Mouse (Mus musculus): ENCODE measurements around the gene Notch1. TPM values are rescaled to one million over a fixed set of nuclear protein-coding genes. Genes with fewer than 3 reads are reported as not detected.

The Notch1 gene
- polyA plus RNA-seq, 1 experiment from 2014 or later, result 29.9 TPM

GRCm38 (mm10) chr2:26438373-26438772 lies 78.1 kb downstream of the Notch1 start:
- Histone ChIP-seq H3K9me3 (ENCODE audit: control insufficient read depth, low read length) (no peaks in the 10 kb centered on the region), H3K9ac (ENCODE audit: low read depth, low read length) (no peak overlapping the region), H3K4me2 (ENCODE audit: low read depth, low read length) (no peak overlapping the region), H3K27ac (replicated peaks; ENCODE audit: low read depth, low read length) (0 out of 2 replicates have a peak overlapping the region, but pooled peaks have one; percentile 48), H3K27me3 (replicated peaks; ENCODE audit: control insufficient read depth, insufficient read depth, low read length) (no peaks in the 10 kb centered on the region), H3K4me1 (ENCODE audit: control insufficient read depth, insufficient read depth, low read length) (peaks cover under 1% of the 10 kb centered on the region), H3K36me3 (ENCODE audit: control insufficient read depth, insufficient read depth, low read length) (peaks cover 82% of the 10 kb centered on the region), H3K4me3 (ENCODE audit: low read depth, low read length) (no peak overlapping the region)
- ATAC-seq (ENCODE audit: low read depth), result peak; percentile 71; the same call in 1 of the 2 replicates
- DNase-seq (ENCODE audit: low spot score), result peak; percentile 56
- WGBS, result 92% methylated on average over 6 of the region's 7 CpGs

GRCm38 (mm10) chr2:26437221-26437620 lies 79.2 kb downstream of the Notch1 start:
- WGBS, result 80% methylated on average over 4 of the region's 4 CpGs
- H3K4me2 ChIP-seq (ENCODE audit: low read depth, low read length), result no peak overlapping the region
- no peaks in the 10 kb centered on the region for H3K9me3 ChIP-seq (ENCODE audit: control insufficient read depth, low read length)
- DNase-seq (ENCODE audit: low spot score), result no peak
- peaks cover 94% of the 10 kb centered on the region for H3K36me3 ChIP-seq (ENCODE audit: control insufficient read depth, insufficient read depth, low read length)
- H3K4me1 ChIP-seq (ENCODE audit: control insufficient read depth, insufficient read depth, low read length), result no peaks in the 10 kb centered on the region
- H3K27ac ChIP-seq (replicated peaks; ENCODE audit: low read depth, low read length), result no peak overlapping the region
- H3K9ac ChIP-seq (ENCODE audit: low read depth, low read length), result no peak overlapping the region
- no peak for ATAC-seq (ENCODE audit: low read depth)
- H3K4me3 ChIP-seq (ENCODE audit: low read depth, low read length), result no peak overlapping the region
- no peaks in the 10 kb centered on the region for H3K27me3 ChIP-seq (replicated peaks; ENCODE audit: control insufficient read depth, insufficient read depth, low read length)

- Histone ChIP-seq H3K27me3 (replicated peaks; ENCODE audit: control insufficient read depth, insufficient read depth, low read length) (no peaks in the 10 kb centered on the region), H3K4me1 (ENCODE audit: control insufficient read depth, insufficient read depth, low read length) (no peaks in the 10 kb centered on the region), H3K4me3 (ENCODE audit: low read depth, low read length) (no peak overlapping the region), H3K9me3 (ENCODE audit: control insufficient read depth, low read length) (no peaks in the 10 kb centered on the region), H3K27ac (replicated peaks; ENCODE audit: low read depth, low read length) (no peak overlapping the region), H3K4me2 (ENCODE audit: low read depth, low read length) (no peak overlapping the region), H3K9ac (ENCODE audit: low read depth, low read length) (no peak overlapping the region), H3K36me3 (ENCODE audit: control insufficient read depth, insufficient read depth, low read length) (peaks cover 94% of the 10 kb centered on the region)
- DNase-seq (ENCODE audit: low spot score), result no peak
- 93% methylated on average over 7 of the region's 7 CpGs for WGBS
- ATAC-seq (ENCODE audit: low read depth), result no peak
Observed at GRCm38 (mm10) chr2:26434791-26435572, 81.5 kb downstream of the Notch1 start.

GRCm38 (mm10) chr2:26429851-26430250 lies 86.6 kb downstream of the Notch1 start:
- Histone ChIP-seq H3K9ac (ENCODE audit: low read depth, low read length) (no peak overlapping the region), H3K9me3 (ENCODE audit: control insufficient read depth, low read length) (no peaks in the 10 kb centered on the region), H3K27ac (replicated peaks; ENCODE audit: low read depth, low read length) (no peak overlapping the region), H3K4me3 (ENCODE audit: low read depth, low read length) (no peak overlapping the region), H3K27me3 (replicated peaks; ENCODE audit: control insufficient read depth, insufficient read depth, low read length) (no peaks in the 10 kb centered on the region), H3K4me2 (ENCODE audit: low read depth, low read length) (no peak overlapping the region), H3K36me3 (ENCODE audit: control insufficient read depth, insufficient read depth, low read length) (peaks cover 96% of the 10 kb centered on the region), H3K4me1 (ENCODE audit: control insufficient read depth, insufficient read depth, low read length) (no peaks in the 10 kb centered on the region)
- DNase-seq (ENCODE audit: low spot score) (no peak), ATAC-seq (ENCODE audit: low read depth) (no peak)
- 92% methylated on average over 5 of the region's 5 CpGs for WGBS

GRCm38 (mm10) chr2:26424541-26424940 lies 91.9 kb downstream of the Notch1 start:
- peaks cover 97% of the 10 kb centered on the region for H3K36me3 ChIP-seq (ENCODE audit: control insufficient read depth, insufficient read depth, low read length)
- no peak for DNase-seq (ENCODE audit: low spot score)
- H3K9me3 ChIP-seq (ENCODE audit: control insufficient read depth, low read length), result no peaks in the 10 kb centered on the region
- H3K27ac ChIP-seq (replicated peaks; ENCODE audit: low read depth, low read length), result no peak overlapping the region
- WGBS, result 91% methylated on average over 2 of the region's 2 CpGs
- no peak overlapping the region for H3K4me3 ChIP-seq (ENCODE audit: low read depth, low read length)
- no peak overlapping the region for H3K4me2 ChIP-seq (ENCODE audit: low read depth, low read length)
- ATAC-seq (ENCODE audit: low read depth), result no peak
- no peaks in the 10 kb centered on the region for H3K27me3 ChIP-seq (replicated peaks; ENCODE audit: control insufficient read depth, insufficient read depth, low read length)
- no peak overlapping the region for H3K9ac ChIP-seq (ENCODE audit: low read depth, low read length)
- no peaks in the 10 kb centered on the region for H3K4me1 ChIP-seq (ENCODE audit: control insufficient read depth, insufficient read depth, low read length)

GRCm38 (mm10) chr2:26423086-26423485 lies 93.4 kb downstream of the Notch1 start:
- Histone ChIP-seq H3K27ac (replicated peaks; ENCODE audit: low read depth, low read length) (no peak overlapping the region), H3K4me2 (ENCODE audit: low read depth, low read length) (no peak overlapping the region), H3K27me3 (replicated peaks; ENCODE audit: control insufficient read depth, insufficient read depth, low read length) (no peaks in the 10 kb centered on the region), H3K36me3 (ENCODE audit: control insufficient read depth, insufficient read depth, low read length) (peaks cover 97% of the 10 kb centered on the region), H3K9ac (ENCODE audit: low read depth, low read length) (no peak overlapping the region), H3K4me3 (ENCODE audit: low read depth, low read length) (no peak overlapping the region), H3K4me1 (ENCODE audit: control insufficient read depth, insufficient read depth, low read length) (no peaks in the 10 kb centered on the region), H3K9me3 (ENCODE audit: control insufficient read depth, low read length) (no peaks in the 10 kb centered on the region)
- no peak for DNase-seq (ENCODE audit: low spot score)
- 73% methylated on average over 1 of the region's 1 CpGs for WGBS
- no peak for ATAC-seq (ENCODE audit: low read depth)

- no peaks in the 10 kb centered on the region for H3K9me3 ChIP-seq (ENCODE audit: control insufficient read depth, low read length)
- ATAC-seq (ENCODE audit: low read depth) (no peak), DNase-seq (ENCODE audit: low spot score) (no peak)
- H3K4me3 ChIP-seq (ENCODE audit: low read depth, low read length), result no peak overlapping the region
- no peaks in the 10 kb centered on the region for H3K27me3 ChIP-seq (replicated peaks; ENCODE audit: control insufficient read depth, insufficient read depth, low read length)
- peaks cover 99% of the 10 kb centered on the region for H3K36me3 ChIP-seq (ENCODE audit: control insufficient read depth, insufficient read depth, low read length)
- H3K9ac ChIP-seq (ENCODE audit: low read depth, low read length), result no peak overlapping the region
- no peaks in the 10 kb centered on the region for H3K4me1 ChIP-seq (ENCODE audit: control insufficient read depth, insufficient read depth, low read length)
- no peak overlapping the region for H3K4me2 ChIP-seq (ENCODE audit: low read depth, low read length)
- no peak overlapping the region for H3K27ac ChIP-seq (replicated peaks; ENCODE audit: low read depth, low read length)
- WGBS, result 95% methylated on average over 2 of the region's 2 CpGs
Observed at GRCm38 (mm10) chr2:26421969-26422368, 94.5 kb downstream of the Notch1 start.

- ATAC-seq (ENCODE audit: low read depth), result no peak
- 81% methylated on average over 1 of the region's 1 CpGs for WGBS
- H3K9me3 ChIP-seq (ENCODE audit: control insufficient read depth, low read length), result no peaks in the 10 kb centered on the region
- no peak overlapping the region for H3K9ac ChIP-seq (ENCODE audit: low read depth, low read length)
- no peak for DNase-seq (ENCODE audit: low spot score)
- no peak overlapping the region for H3K27ac ChIP-seq (replicated peaks; ENCODE audit: low read depth, low read length)
- no peaks in the 10 kb centered on the region for H3K27me3 ChIP-seq (replicated peaks; ENCODE audit: control insufficient read depth, insufficient read depth, low read length)
- H3K36me3 ChIP-seq (ENCODE audit: control insufficient read depth, insufficient read depth, low read length), result peaks cover 100% of the 10 kb centered on the region
- no peak overlapping the region for H3K4me2 ChIP-seq (ENCODE audit: low read depth, low read length)
- H3K4me3 ChIP-seq (ENCODE audit: low read depth, low read length), result no peak overlapping the region
- no peaks in the 10 kb centered on the region for H3K4me1 ChIP-seq (ENCODE audit: control insufficient read depth, insufficient read depth, low read length)
Observed at GRCm38 (mm10) chr2:26418120-26418519, 98.3 kb downstream of the Notch1 start.

GRCm38 (mm10) chr2:26417066-26417465 lies 99.4 kb downstream of the Notch1 start:
- Histone ChIP-seq H3K27ac (replicated peaks; ENCODE audit: low read depth, low read length) (no peak overlapping the region), H3K9ac (ENCODE audit: low read depth, low read length) (no peak overlapping the region), H3K36me3 (ENCODE audit: control insufficient read depth, insufficient read depth, low read length) (peaks cover 99% of the 10 kb centered on the region), H3K4me2 (ENCODE audit: low read depth, low read length) (no peak overlapping the region), H3K4me3 (ENCODE audit: low read depth, low read length) (no peak overlapping the region), H3K27me3 (replicated peaks; ENCODE audit: control insufficient read depth, insufficient read depth, low read length) (no peaks in the 10 kb centered on the region), H3K4me1 (ENCODE audit: control insufficient read depth, insufficient read depth, low read length) (no peaks in the 10 kb centered on the region), H3K9me3 (ENCODE audit: control insufficient read depth, low read length) (no peaks in the 10 kb centered on the region)
- no peak for DNase-seq (ENCODE audit: low spot score)
- no peak for ATAC-seq (ENCODE audit: low read depth)
